Comparison of ENCODE assay signal across 22 mouse cellular contexts in genomic region chr12:118276385-118276784, GRCm38 (mm10). TPM values are rescaled to one million over a fixed set of nuclear protein-coding genes. Genes with fewer than 3 reads are reported as not detected.
DNase-seq lines count a peak whose midpoint lies in the region; ATAC-seq and TF ChIP-seq lines count a peak whose summit lies in the region.
"Had no signal": no experiment of that assay in that cellular context is flagged by ENCODE, and none has a peak within 500 bp of the region (broad histone marks: within the 10 kb centered on the region; RNA-seq: fewer than 3 reads in every experiment).

No protein-coding gene starts in this region.

- 95% methylated on average over 5 of the region's 5 CpGs for WGBS in thymus, adult 2 months

- H3K36me3 ChIP-seq in thymus, adult 2 months (ENCODE audit: control insufficient read depth, insufficient read depth, low read length), result no peaks in the 10 kb centered on the region
- H3K36me3 ChIP-seq: embryonic facial prominence, embryonic 12.5 days; forebrain, embryonic 12.5 days had no signal

- no peak for TF ChIP-seq POLR2A in thymus, adult 2 months (IDR thresholded peaks at IDR 0.05; ENCODE audit: control insufficient read depth, extremely low read depth, insufficient read depth, low read length, poor library complexity)

- TF ChIP-seq CTCF in thymus, adult 2 months (IDR thresholded peaks at IDR 0.05; ENCODE audit: borderline replicate concordance, control insufficient read depth, extremely low read depth, insufficient read depth, low read length, poor library complexity), result no peak

- ATAC-seq in CD4-positive, CD25-positive, alpha-beta regulatory T cell, adult 4 months, result peak; percentile 84
- peak; percentile 81 for ATAC-seq in activated CD4-positive, CD25-positive, alpha-beta regulatory T cell, adult 4 months
- peak; percentile 80 for ATAC-seq in inflammation-experienced regulatory T-cells, adult 6 months
- ATAC-seq in erythroid progenitor cell, adult 5-6 weeks (replicated peaks; ENCODE audit: low FRiP score, poor library complexity, severe bottlenecking), result no peak
- ATAC-seq: forebrain, embryonic 14.5 days; forebrain, embryonic 16.5 days; Patski had no signal

- H3K27ac ChIP-seq in thymus, adult 2 months (ENCODE audit: control insufficient read depth, insufficient read depth, low read length), result no peak overlapping the region
- H3K27ac ChIP-seq: embryonic facial prominence, embryonic 10.5 days; embryonic facial prominence, embryonic 12.5 days; forebrain, embryonic 10.5 days; forebrain, embryonic 12.5 days had no signal

- peak; percentile 57 for DNase-seq in CD4-positive helper T cell, adult 2 months (ENCODE audit: low read depth, low spot score)
- DNase-seq in thymus, adult 2 months, result no peak
- DNase-seq in right cerebral cortex, postnatal 14 days, result no peak
- DNase-seq: adrenal gland, adult 8-10 months; adrenal gland, postnatal 14 days; adrenal gland, postnatal 36 days; cerebellum, adult 11-12 months; cerebellum, adult 2 months; cerebellum, adult 9-10 months; cerebellum, postnatal 10 days; cerebellum, postnatal 25 days had no signal

- no peak overlapping the region for H3K4me3 ChIP-seq in thymus, adult 2 months (ENCODE audit: control insufficient read depth, insufficient read depth, low read length)
- H3K4me3 ChIP-seq: embryonic facial prominence, embryonic 10.5 days; embryonic facial prominence, embryonic 12.5 days; forebrain, embryonic 10.5 days; forebrain, embryonic 12.5 days had no signal

- H3K27me3 ChIP-seq in thymus, adult 2 months (ENCODE audit: control insufficient read depth, insufficient read depth, low read length), result no peaks in the 10 kb centered on the region
- H3K27me3 ChIP-seq: embryonic facial prominence, embryonic 12.5 days; forebrain, embryonic 12.5 days; Patski had no signal

- no peaks in the 10 kb centered on the region for H3K4me1 ChIP-seq in thymus, adult 2 months (replicated peaks; ENCODE audit: control insufficient read depth, insufficient read depth, low read length)
- H3K4me1 ChIP-seq: embryonic facial prominence, embryonic 10.5 days; embryonic facial prominence, embryonic 12.5 days; forebrain, embryonic 10.5 days; forebrain, embryonic 12.5 days had no signal

RNA-seq across cellular contexts. Expression of gene Sp4, which starts 24.9 kb away (rescaled TPM):
- polyA plus RNA-seq in CD4-positive, CD25-positive, alpha-beta regulatory T cell, adult 4 months (2017; shearing (Covaris generic)), result 10 to 100 TPM; 20.0 to 21.0 TPM
- 10 to 100 TPM; 19.3 TPM for polyA plus RNA-seq in activated CD4-positive, CD25-positive, alpha-beta regulatory T cell, adult 4 months (2017; shearing (Covaris generic))
- 10 to 100 TPM; 18.0 to 24.1 (median 20.7) TPM for polyA plus RNA-seq in inflammation-experienced regulatory T-cells, adult 6 months (2017; shearing (Covaris generic))
- total RNA-seq in erythroid progenitor cell, adult 5-6 weeks (2015; ENCODE audit: low replicate concordance), result 54.1 and 85.8 TPM in 2 replicates
- 47.2 and 53.8 TPM in 2 replicates for total RNA-seq in erythroid progenitor cell, adult 5-6 weeks (2017; ENCODE audit: low replicate concordance)
- 27.8 and 29.3 TPM in 2 replicates for polyA plus RNA-seq in thymus, adult 2 months (2012; rRNA removed)
